In genomic region chr10:92614341-92614740, GRCm38 (mm10) we compare ENCODE assay signal across 18 mouse cellular contexts.
"Had no signal": no experiment of that assay in that cellular context is flagged by ENCODE, and none has a peak within 500 bp of the region (broad histone marks: within the 10 kb centered on the region; RNA-seq: fewer than 3 reads in every experiment).

No protein-coding gene starts in this region.

- H3K27ac ChIP-seq: liver, embryonic 15.5 days; lung, embryonic 15.5 days; macrophage; midbrain, embryonic 12.5 days; neural tube, embryonic 12.5 days; stomach, embryonic 15.5 days; stomach, postnatal 0 days had no signal

- H3K9me3 ChIP-seq: liver, embryonic 15.5 days; lung, embryonic 15.5 days; megakaryocyte, embryonic 14.5 days; midbrain, embryonic 12.5 days; neural tube, embryonic 12.5 days; stomach, embryonic 15.5 days had no signal

- H3K27me3 ChIP-seq: liver, embryonic 15.5 days; lung, embryonic 15.5 days; megakaryocyte, embryonic 14.5 days; midbrain, embryonic 12.5 days; neural tube, embryonic 12.5 days; stomach, embryonic 15.5 days had no signal

- DNase-seq: liver, postnatal 0 days; lung, adult 2 months; lung, postnatal 14 days; lung, postnatal 36 days; midbrain, embryonic 14.5 days; right cerebral cortex, postnatal 14 days; thymus, adult 2 months; thymus, postnatal 25 days; thymus, postnatal 4 days had no signal

- H3K36me3 ChIP-seq: liver, embryonic 15.5 days; lung, embryonic 15.5 days; midbrain, embryonic 12.5 days; neural tube, embryonic 12.5 days; stomach, embryonic 15.5 days had no signal

- H3K4me1 ChIP-seq: liver, embryonic 15.5 days; lung, embryonic 15.5 days; megakaryocyte, embryonic 14.5 days; midbrain, embryonic 12.5 days; neural tube, embryonic 12.5 days; stomach, embryonic 15.5 days had no signal

- H3K4me3 ChIP-seq: liver, embryonic 15.5 days; lung, embryonic 15.5 days; megakaryocyte, embryonic 14.5 days; midbrain, embryonic 12.5 days; neural tube, embryonic 12.5 days; stomach, embryonic 15.5 days had no signal

- H3K9ac ChIP-seq: liver, embryonic 15.5 days; liver, postnatal 0 days; lung, embryonic 15.5 days; midbrain, embryonic 12.5 days; neural tube, embryonic 12.5 days; stomach, embryonic 15.5 days had no signal

- ATAC-seq: liver, postnatal 0 days; lung, postnatal 0 days had no signal

- H3K4me2 ChIP-seq: liver, embryonic 15.5 days; lung, embryonic 15.5 days; midbrain, embryonic 12.5 days; neural tube, embryonic 12.5 days; stomach, embryonic 15.5 days had no signal
